Mouse (Mus musculus) fibroblast of lung, adult 2 months (primary cell): ENCODE measurements around the gene Rad50.

Experiments used
- DNase-seq: peaks from one replicate; pipeline ENCODE4 v3.0.0-alpha.2; 2011; ENCODE audit warnings: low read depth

The Rad50 gene

DNA sequence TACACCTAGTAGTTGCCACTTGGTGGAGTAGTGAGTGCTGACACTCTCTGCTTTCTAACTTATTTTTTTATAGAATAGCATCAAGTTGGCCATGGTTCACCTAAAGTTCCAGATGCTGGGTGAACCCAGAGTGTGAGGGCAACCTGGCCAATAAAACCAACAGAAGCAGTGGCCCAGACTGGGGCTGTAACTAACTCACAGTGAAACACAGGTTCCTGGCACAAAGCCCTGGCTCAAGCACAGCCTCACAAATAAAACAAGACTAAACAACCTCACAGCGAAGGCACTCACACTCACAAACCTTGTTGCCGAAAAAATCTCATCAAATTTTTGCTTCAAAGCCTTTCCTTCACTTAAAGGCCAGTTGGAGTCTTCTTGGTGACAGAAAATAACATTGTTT lies 8.6 kb downstream of the Rad50 start:
- no peak for DNase-seq

DNA sequence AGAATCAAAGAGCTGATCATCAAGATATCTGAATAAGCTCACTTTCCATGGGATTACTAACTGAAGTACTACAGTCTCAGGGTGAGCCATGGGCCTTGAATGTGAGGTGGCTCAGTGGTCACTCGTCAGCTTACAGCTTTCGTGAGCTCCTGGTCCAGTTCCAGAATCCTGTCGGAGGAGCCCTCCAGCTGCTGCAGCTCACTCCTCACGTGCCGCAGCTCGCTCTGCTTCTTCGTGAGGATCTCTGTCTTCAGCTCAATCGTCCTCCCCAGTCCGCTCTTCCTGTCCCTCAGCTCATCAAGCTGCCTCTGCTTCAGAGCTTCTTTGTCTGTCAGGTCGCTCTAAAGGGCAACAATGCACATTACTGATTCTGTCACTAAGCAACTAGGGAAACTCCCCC lies 15.1 kb downstream of the Rad50 start:
- DNase-seq = no peak

- peak; percentile 25 for DNase-seq
Observed at GRCm38 (mm10) chr11:53682994-53683530, 24.1 kb downstream of the Rad50 start.

DNA sequence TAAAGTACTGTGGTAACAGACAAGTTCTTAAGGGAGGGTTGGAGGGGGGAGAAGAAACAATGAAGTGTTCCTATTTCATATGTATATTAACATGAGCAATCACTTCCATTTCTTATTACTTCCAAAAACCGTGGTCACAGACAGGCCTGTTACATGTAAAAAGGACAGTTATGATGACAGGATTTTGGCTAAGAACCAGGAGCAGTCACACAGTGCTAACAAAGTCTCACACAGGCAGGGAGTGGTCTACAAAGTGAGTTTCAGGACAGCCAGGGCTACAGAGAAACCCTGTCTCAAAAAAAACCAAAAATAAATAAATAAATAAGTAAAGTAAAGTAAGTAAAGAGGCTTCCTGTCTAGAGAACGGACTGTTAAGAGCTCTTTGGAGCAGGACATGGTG lies 24.9 kb downstream of the Rad50 start:
- no peak for DNase-seq

GRCm38 (mm10) chr11:53681686-53682085 lies 25.4 kb downstream of the Rad50 start:
- DNase-seq = no peak

- DNase-seq = no peak
Observed at GRCm38 (mm10) chr11:53680141-53680540, 27.0 kb downstream of the Rad50 start.

DNA sequence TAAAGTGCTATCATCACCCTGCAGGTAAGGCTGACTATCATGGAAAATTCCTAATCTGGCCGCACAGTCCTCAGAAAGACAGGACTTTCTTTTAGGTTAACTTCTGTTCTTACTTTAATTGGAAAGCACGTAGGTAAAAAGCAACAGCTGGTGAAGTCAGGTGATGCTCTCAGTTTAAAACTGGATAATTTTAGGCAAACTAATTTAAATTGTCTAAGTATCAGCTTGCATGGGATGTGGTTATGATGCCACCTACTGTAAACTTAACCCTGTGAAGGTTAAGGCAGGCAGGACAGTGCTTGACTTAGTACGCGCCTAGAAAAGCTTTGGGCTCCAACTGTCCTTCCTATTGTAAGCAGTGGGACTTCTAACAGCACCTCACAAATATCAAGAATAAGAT lies 35.7 kb downstream of the Rad50 start:
- no peak for DNase-seq

- no peak for DNase-seq
Observed at GRCm38 (mm10) chr11:53664091-53664490, 43.0 kb downstream of the Rad50 start.

DNA sequence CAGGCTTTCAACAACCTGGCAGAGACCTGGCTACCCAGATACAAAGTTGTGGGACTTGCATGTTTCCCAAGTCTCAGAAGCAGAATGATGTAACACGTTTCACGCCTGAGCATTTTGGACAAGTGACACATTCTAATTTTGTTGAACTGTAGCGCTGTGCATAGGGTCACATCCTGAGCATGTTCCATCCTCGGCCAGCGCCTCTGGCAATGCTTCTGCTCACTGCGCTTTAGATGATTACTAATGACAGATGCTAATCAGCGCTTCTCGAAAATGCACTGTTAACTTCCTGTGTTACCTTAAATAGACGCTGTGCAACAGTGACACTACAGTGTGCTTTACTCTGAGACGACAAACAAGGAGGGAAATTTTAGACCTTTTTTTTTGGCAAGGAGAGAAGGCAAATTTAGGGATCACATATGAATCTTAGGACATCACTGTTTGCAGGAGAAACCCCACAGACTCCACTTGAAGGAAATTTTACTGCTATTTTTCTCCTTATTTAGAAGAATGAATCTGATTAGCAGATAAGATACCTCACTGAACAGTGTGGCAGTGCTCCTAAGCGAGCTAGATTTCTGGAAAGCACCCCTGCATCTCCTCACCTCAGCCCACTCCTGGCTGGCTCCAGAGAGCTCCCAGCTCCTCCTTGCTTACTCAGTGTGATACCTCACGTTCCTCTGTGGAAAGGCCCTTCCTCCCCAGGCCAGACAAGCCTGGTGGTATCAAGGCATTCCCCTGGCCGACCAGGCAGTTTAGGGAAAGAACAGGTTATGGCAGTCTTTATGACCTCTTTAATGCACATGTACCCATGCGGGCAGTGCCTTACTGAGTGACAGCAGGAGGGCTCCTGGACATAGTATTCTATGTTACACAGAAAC lies 44.1 kb downstream of the Rad50 start:
- DNase-seq = no peak

DNA sequence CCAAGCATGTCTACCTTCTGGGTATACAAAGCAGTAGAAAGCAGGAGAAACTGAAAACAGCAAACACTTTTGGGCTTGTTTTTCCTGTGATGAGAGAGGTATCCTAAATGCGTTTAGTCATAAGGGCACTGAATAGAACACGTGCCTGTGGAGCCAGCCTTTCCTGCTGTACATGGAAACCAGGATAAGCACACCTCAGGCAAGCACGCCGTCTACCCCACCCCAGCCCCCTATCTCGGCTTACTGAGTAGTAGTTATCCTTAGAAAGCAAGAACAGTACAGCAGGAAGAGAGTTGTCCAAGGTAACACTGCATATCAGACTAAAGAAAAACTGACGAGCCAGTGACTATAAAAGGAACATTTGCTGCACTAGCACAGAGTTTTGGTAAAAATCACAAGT lies 49.3 kb downstream of the Rad50 start:
- no peak for DNase-seq

GRCm38 (mm10) chr11:53657381-53657780 lies 49.7 kb downstream of the Rad50 start:
- DNase-seq = no peak

GRCm38 (mm10) chr11:53656558-53657202 lies 50.4 kb downstream of the Rad50 start:
- no peak for DNase-seq

GRCm38 (mm10) chr11:53655043-53655442 lies 52.1 kb downstream of the Rad50 start:
- DNase-seq = no peak

GRCm38 (mm10) chr11:53652427-53652826 lies 54.7 kb downstream of the Rad50 start:
- no peak for DNase-seq

DNA sequence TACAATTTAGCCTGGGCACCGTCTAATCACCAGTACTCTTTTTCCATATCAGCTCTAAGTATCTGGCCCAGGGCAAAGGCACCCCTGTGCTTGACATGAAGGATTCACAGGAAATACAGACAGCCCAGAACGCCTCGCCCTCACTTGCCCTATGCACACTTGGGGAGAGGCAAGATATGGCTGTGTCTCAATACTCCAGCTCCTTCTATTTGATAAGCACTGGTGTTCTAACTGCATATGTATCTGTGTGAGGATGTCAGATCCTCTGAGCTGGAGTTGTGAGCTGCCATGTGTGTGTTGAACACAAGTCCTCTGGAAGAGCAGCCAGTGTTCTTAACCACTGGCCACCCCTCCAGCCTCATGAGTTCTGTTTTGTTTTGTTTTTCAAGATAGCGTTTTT lies 55.7 kb downstream of the Rad50 start:
- DNase-seq = no peak

DNA sequence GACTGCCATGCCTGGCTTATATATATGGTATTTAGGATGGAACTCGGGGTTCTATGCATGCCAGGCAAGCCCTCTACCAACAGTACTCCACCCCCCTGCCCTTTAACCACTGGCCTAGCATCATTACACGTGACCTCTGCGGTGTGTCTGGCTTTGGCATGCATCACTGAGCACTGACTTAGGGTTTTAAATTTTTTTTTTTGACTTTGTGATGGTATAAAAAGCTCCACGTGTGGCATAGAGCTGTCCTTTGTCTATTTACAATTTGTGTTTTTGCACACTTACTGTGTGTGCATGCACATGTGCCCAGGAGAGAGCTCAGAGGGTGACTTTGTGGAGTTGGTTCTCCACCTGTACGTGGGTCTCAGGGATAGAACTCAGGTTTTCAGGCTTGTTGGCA lies 63.1 kb downstream of the Rad50 start:
- no peak for DNase-seq

DNA sequence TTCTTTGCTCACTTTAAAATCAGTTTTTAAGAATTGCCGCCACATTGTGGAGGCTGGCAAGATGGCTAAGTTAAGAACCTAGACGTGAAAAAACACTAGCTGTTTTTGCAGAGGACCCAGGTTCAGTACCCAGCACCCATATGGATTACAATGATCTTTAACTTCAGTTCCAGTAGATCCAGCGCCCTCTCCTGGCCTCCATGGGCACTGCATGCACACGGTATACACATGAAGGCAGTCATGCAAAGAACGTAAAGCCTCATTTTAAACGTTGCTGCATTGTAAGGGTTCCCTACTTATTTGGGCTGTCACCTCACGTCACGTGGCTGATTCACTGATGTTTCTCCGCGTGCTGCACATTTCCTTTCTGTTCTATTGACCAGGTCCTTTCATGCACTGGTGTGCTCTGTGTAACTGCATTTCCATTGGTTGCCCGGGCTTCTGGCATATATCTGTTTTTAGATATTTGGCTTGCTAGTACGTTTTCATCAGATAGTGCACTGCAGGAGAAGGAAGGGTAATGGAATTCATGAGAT lies 64.3 kb downstream of the Rad50 start:
- no peak for DNase-seq

DNA sequence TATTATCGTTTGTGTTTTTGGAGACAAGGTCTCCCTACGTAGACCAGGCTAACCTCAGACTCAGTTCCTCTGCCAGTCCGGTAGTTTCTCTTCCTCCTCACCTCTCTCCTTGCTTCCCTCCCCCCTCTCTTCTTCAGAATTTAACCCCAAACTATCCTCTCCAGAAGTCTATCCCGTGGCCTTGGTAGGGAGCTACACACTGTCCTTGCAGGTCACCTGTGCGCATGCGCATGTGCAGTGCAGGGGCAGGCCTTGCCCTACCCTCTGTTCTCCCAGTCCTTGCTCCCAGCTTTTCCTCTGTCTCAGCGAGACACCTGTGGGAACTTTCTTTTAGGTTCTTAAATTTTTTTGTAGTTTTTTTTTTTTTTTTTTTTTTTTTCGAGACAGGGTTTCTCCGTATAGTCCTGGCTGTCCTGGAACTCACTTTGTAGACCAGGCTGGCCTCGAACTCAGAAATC lies 69.3 kb downstream of the Rad50 start:
- DNase-seq = no peak

DNA sequence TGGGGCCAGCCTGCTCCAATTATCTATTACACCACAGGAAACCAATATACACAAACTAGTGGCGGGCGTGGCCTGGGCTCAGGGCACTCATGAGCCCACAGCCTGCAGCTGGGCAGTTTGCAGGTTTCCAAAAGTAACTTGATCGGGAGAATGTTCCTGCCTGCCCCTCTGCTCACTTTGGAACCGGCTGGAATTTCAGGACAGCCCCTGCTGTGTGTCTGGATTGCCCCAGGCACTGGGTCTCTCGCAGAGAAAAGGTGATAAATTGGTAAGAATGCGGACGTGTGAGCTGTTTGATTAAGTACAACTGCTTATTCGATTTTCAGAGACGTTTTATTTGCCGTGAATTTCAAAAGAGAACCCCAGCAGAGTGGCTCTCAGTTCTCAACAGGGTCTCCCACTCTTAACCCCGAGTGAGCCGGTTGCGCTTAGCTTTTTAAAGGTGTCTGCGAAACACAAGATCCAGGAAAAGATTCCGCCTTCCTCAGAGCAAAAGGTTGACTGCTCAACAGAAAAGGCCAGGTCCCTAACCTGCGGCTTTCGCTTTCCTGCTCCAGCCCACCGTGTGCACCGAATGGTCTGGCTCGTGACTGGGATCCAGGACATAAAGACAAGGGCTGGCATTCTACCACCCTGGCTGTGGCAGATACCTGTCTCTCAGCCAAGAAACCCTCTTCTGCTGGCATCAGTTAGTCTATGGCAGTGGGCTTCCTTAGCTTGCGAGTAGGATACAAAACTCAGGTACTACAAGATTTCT lies 69.9 kb downstream of the Rad50 start:
- no peak for DNase-seq

- DNase-seq = no peak
Observed at GRCm38 (mm10) chr11:53636183-53636646, 70.9 kb downstream of the Rad50 start.

DNA sequence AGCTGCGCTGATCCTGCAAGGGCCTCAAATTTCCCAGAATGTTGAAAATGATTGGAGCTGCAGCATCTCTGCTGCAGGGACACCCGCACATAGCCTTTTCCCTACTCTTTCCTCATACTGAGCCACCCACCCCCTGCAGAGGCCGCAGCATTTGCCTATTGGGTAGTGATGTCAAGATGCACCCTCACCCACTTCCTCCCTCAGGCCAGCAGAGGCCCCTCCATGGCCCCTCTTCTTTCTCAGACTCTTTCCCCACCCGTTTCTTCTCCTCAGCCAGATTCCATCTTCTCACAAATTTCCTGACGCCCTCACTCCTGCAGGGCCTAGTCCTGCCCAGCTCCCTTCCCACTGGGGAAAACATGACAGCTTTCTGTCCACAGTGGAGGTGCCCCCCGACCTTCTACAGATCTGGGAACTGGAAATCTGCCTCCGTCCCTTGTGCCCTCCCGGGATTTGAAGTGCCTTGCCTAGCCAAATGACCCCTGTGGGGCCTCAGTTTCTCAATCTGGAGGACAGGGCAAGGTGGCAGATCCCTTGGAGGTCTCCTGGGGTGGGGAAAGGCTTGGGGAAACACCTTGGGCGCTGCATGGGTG lies 71.4 kb downstream of the Rad50 start:
- no peak for DNase-seq

- DNase-seq = no peak
Observed at GRCm38 (mm10) chr11:53634556-53634955, 72.6 kb downstream of the Rad50 start, which contains the start of gene Il13. Gene Il13 (minus strand): TSS chr11:53634702.
